Mouse (Mus musculus) left cerebral cortex, postnatal 14 days (tissue): Measurements from ENCODE around the gene Zmat5. TPM values are rescaled to one million over a fixed set of nuclear protein-coding genes. Genes with fewer than 3 reads are reported as not detected.

Experiments used
- DNase-seq, 2 experiments: peaks; one replicate each; pipeline ENCODE4 v3.0.0; 2021 to 2022; ENCODE audit warnings: low spot score in 2 of 2, mixed read lengths in 1 of 2
- intact Hi-C: fragments of 180-260 bp; cut with DNase I; formaldehyde crosslinking; loops from one replicate; pipeline ENCODE4 v1.15.1; 2025
- total RNA-seq, 2 experiments: library from RNA; stranded (reverse); gene quantifications; 2 replicates each; pipeline ENCODE4 v1.2.3; 2021

Gene Zmat5
- total RNA-seq, 2 experiments from 2014 or later: 25.7 to 30.7 TPM

GRCm38 (mm10) chr11:4761991-4762390, 57.5 kb downstream of the Zmat5 start:
- intact Hi-C loops: no loop called here
- DNase-seq: no peak

- intact Hi-C loops: no loop called here
- DNase-seq: no peak
Measured at GRCm38 (mm10) chr11:4762511-4762910, 58.0 kb downstream of the Zmat5 start.

DNA sequence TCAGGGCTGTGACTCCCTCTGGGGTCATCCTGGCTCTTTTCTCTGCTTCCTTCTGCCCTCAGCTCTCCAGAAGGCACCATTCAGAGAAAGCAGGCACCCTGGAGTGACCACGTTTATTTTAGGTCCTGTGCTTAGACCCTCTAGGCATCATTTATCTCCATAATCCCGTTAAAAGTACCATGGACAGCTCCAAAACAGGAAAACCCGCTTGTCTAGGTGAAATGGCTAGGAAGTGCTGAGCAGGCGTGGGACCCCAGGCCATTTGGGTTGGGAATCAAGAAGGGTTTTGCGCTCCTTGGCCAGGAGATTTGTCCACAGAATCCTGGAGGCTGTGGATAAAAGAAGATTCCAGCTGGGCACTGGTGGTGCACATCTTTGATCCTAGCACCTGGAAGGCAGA, 59.2 kb downstream of the Zmat5 start:
- intact Hi-C loops: no loop called here
- no peak for DNase-seq

DNA sequence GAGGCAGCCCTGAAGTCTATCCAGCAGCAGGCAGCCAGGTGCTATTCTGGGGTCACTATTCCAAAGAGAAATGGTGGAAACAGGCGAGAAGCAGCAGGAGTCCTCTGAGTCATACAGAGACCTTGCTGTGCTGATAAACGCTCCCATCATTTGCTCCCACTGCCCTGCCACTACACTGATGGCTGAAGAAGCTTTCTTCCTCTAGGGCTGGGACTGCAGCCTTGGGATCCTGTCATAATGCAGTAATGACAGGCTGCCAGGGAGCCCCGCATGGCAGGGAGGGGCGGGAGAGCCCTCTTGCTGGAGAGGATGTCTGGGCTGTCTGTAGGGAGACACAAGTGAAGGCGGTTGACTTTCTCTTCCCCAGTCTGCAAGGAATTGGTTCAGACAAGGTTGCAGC, 60.0 kb downstream of the Zmat5 start:
- intact Hi-C loops: no loop called here
- DNase-seq: no peak

- intact Hi-C loops: no loop called here
- no peak for DNase-seq
Measured at GRCm38 (mm10) chr11:4768399-4768798, 63.9 kb downstream of the Zmat5 start.

GRCm38 (mm10) chr11:4769293-4769692, 64.8 kb downstream of the Zmat5 start:
- no peak for DNase-seq
- intact Hi-C loops: no loop called here

DNA sequence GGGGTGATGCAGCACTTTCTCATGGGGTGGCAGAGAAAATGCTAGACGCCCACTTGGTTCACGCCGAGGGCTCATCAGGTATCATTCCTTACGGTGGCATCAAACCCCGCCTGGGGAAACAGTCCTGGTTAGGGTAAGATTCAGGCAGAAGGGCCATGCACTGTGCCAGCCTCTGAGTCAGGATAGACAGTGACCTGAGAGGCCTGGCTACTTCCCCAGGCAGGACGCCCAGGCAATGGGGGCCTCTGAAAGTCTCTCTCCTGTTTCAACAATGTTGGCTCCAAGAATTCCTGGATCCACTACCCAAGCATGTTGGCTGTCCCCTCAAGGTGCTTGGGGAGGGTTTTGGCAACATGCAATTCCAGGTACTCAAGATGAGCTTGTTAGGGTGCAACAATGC, 65.4 kb downstream of the Zmat5 start:
- DNase-seq: no peak
- intact Hi-C loops: no loop called here

DNA sequence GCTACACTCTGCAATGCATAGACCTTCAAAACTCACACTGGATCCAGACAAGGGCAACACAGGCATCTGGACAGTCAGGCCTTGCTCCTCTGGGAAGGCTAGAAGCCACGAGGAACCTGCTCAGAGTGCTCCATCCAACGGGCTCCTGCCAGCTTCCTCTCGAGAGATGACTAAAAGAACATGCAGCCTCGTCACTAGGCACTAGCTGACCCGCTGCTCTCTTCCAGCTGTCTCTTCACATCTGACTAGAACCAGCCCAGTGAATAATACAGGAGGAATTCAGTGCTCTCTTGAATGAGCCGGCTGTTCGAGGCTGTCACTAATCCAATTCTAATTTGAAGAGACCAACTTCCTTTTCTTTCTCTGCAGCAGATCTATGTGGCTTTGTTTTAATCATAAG, 67.3 kb downstream of the Zmat5 start:
- DNase-seq: no peak
- intact Hi-C loops: no loop called here

DNA sequence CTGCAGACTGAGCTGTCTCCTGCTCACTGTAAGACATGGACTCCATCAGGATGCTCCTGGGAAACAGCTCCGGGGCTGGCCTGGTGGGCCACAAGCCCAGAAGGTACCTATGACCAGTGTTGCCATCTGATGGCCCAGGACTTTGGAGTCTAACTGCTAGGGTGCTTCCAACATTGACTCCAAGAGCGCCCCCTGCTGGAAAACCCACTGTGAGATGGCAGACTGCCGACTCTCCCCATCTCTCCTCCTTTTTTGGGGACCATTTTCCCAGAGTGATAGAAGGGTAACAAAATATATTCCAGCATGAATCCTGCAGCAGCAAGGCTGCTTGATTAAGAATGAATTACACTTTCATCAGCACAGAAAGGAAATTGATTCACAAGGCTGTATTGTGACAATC, 68.4 kb downstream of the Zmat5 start:
- intact Hi-C loops: no loop called here

GRCm38 (mm10) chr11:4780927-4781326, 76.4 kb downstream of the Zmat5 start:
- intact Hi-C loops: no loop called here
- no peak for DNase-seq

More for the DNA sequence above, 68.4 kb downstream of the Zmat5 start:
- peak in 1 of 2 experiments; percentile 64 for DNase-seq

- no peak for DNase-seq
- intact Hi-C loops: no loop called here
Measured at GRCm38 (mm10) chr11:4783116-4783515, 78.6 kb downstream of the Zmat5 start.

GRCm38 (mm10) chr11:4784629-4785142, 80.2 kb downstream of the Zmat5 start:
- DNase-seq: no peak
- intact Hi-C loops: no loop called here

Other genes with a start within 250 kb of the Zmat5 start
- 10 to 100 TPM; 60.8 to 65.5 TPM for gene Mtmr3, start 109.8 kb upstream of the Zmat5 start, total RNA-seq
- not detected for gene Gm11032, start 84.6 kb upstream of the Zmat5 start, total RNA-seq
- 10 to 100 TPM; 18.6 to 19.8 TPM for gene Ascc2, start 66.9 kb upstream of the Zmat5 start, total RNA-seq
- gene Uqcr10, start 336 bp upstream of the Zmat5 start, total RNA-seq: 100 to 1,000 TPM; 429 to 434 TPM
- gene Cabp7, start 42.1 kb downstream of the Zmat5 start, total RNA-seq: 10 to 100 TPM in 1 of 2 experiments, 1 to 10 TPM in 1; 5.8 to 14.4 TPM
- gene Nf2, start 144.9 kb downstream of the Zmat5 start, total RNA-seq: 100 to 1,000 TPM; 100 to 104 TPM
- gene Nipsnap1, start 169.3 kb downstream of the Zmat5 start, total RNA-seq: 10 to 100 TPM; 89.1 to 92.0 TPM
- gene Thoc5, start 190.6 kb downstream of the Zmat5 start, total RNA-seq: 10 to 100 TPM; 35.8 to 38.3 TPM
- 10 to 100 TPM; 35.5 to 38.2 TPM for gene Nefh, start 243.4 kb downstream of the Zmat5 start, total RNA-seq